Mouse (Mus musculus) hindbrain, embryonic 11.5 days (tissue): ENCODE data around the gene Chn2. TPM values are rescaled to one million over a fixed set of nuclear protein-coding genes. Genes with fewer than 3 reads are reported as not detected.
A peak's percentile ranks its signal among the peaks of the same experiment; 100 is the strongest.

ENCODE experiments used
- ATAC-seq: fragments of 200-750 bp; cut with Nextera tagmentation; 2 replicates; pipeline ENCODE4 v1.8.0; 2017; ENCODE audit warnings: mild to moderate bottlenecking, moderate TSS enrichment, moderate library complexity; ENCODE audit not compliant: low FRiP score
- DNase-seq: peaks from one replicate; pipeline ENCODE4 v3.0.0-alpha.2; 2015; ENCODE audit warnings: low spot score
- H3K27ac ChIP-seq: fragments of 300-500 bp; sonication (generic); 2 replicates; pipeline ENCODE4 v1.5.1; 2014; ENCODE audit warnings: mild to moderate bottlenecking, low read depth, low read length
- H3K27me3 ChIP-seq: fragments of 300-500 bp; sonication (generic); 2 replicates; pipeline ENCODE4 v1.6.1; 2014; ENCODE audit warnings: mild to moderate bottlenecking, low read length, moderate library complexity, mixed read lengths; ENCODE audit not compliant: control insufficient read depth, insufficient read depth
- H3K36me3 ChIP-seq: fragments of 300-500 bp; sonication (generic); 2 replicates; pipeline ENCODE4 v1.6.1; 2014; ENCODE audit warnings: mild to moderate bottlenecking, low read length, moderate library complexity, mixed read lengths; ENCODE audit not compliant: control insufficient read depth, insufficient read depth
- H3K4me1 ChIP-seq: fragments of 300-500 bp; sonication (generic); replicated peaks from 2 replicates; pipeline ENCODE4 v1.6.1; 2014; ENCODE audit warnings: low read length, mixed read lengths; ENCODE audit not compliant: control insufficient read depth, insufficient read depth
- H3K4me2 ChIP-seq: fragments of 300-500 bp; sonication (generic); replicated peaks from 2 replicates; pipeline ENCODE4 v1.6.1; 2014; ENCODE audit warnings: mild to moderate bottlenecking, low read depth, low read length
- H3K4me3 ChIP-seq: fragments of 300-500 bp; sonication (generic); 2 replicates; pipeline ENCODE4 v1.5.1; 2014; ENCODE audit warnings: low read depth, low read length
- H3K9ac ChIP-seq: fragments of 300-500 bp; sonication (generic); 2 replicates; pipeline ENCODE4 v1.6.1; 2014; ENCODE audit warnings: low read depth, low read length
- H3K9me3 ChIP-seq: fragments of 300-500 bp; sonication (generic); 2 replicates; pipeline ENCODE4 v1.6.1; 2016; ENCODE audit warnings: low read length; ENCODE audit not compliant: control insufficient read depth
- WGBS: fragments of 180-500 bp; shearing (Covaris S2); extraction: QIAGEN DNeasy Blood & Tissue Kit; methylation state at CpG from one replicate; pipeline ENCODE4 v1.1.7; 2014; 5-methylcytosine and 5-hydroxymethylcytosine counted together
- polyA plus RNA-seq: library from polyadenylated mRNA; unstranded; fragments of >200 nt; fragmentation: Nextera tagmentation; extraction: Ambion mirVana; gene quantifications from 2 replicates; pipeline ENCODE4 v1.2.1, GENCODE M21; 2014

Chn2 gene
- polyA plus RNA-seq = 14.4 and 19.6 TPM in 2 replicates

DNA sequence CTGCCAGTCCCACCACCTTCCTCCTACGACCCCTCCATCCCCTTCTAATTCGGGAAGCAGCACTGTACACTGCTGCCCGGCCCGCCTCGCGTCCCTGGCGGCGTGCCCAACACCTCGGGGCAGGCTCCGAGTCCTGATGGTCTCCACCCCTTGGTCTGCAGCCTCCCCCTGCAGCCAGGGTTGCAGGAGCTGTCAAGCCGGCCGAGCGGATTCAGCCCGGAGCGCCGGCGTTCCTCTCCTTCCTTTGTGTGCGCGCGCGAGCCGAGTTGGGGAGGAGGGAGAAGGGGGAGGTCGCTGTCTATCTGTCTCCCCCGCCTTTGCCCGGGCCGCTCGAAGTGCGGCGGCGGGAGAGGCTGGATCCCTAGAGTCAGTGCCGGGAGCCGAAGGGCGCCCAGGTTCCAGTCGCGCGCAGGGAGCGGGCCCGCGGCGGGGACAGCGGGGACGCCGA lies at the start of gene Chn2:
Gene Chn2, plus strand, starts transcription at position 198 of the 448 bp plus-strand sequence.
- H3K4me3 ChIP-seq = peak within 1 kb of the TSS; percentile 63
- ATAC-seq (peak; percentile 82), DNase-seq (no peak)
- no peaks in the 10 kb centered on the region for H3K36me3 ChIP-seq
- 0% methylated on average over 26 of the region's 43 CpGs for WGBS
- no peaks in the 10 kb centered on the region for H3K9me3 ChIP-seq
- peak within 1 kb of the TSS; percentile 87 for H3K9ac ChIP-seq
- H3K27me3 ChIP-seq = peaks cover 10% of the 10 kb centered on the region
- peak within 1 kb of the TSS; percentile 92 for H3K4me2 ChIP-seq
- peak within 1 kb of the TSS; percentile 93 for H3K27ac ChIP-seq
- H3K4me1 ChIP-seq = 0 out of 2 replicates have a peak, but pooled peaks cover 3% of the 10 kb centered on the region

DNA sequence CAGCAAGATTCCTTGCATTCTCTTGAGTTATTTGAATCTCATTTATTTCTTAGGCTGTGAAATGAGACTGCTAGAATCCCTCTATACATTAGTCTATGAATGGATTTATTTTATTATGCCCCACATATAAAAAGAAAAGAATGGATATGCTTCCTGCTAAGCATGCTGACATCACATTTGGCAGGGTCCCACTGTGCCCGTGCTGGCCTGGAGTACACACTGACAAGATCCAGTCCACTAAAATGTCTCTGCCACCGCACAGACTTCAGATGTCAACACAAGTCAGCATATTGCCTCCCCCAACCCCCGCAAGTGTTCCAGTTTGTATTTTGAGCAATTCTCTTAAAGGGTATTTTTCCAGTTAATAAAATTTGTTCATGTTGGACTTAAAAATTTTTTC lies 47.0 kb upstream of the Chn2 start:
- 87% methylated on average over 3 of the region's 3 CpGs for whole genome bisulfite sequencing
- ATAC-seq (no peak), DNase-seq (no peak)
- Histone ChIP-seq H3K9me3 (no peaks in the 10 kb centered on the region), H3K27me3 (no peaks in the 10 kb centered on the region), H3K4me2 (no peak overlapping the region), H3K36me3 (no peaks in the 10 kb centered on the region), H3K4me3 (no peak overlapping the region), H3K27ac (no peak overlapping the region), H3K4me1 (no peaks in the 10 kb centered on the region), H3K9ac (no peak overlapping the region)

DNA sequence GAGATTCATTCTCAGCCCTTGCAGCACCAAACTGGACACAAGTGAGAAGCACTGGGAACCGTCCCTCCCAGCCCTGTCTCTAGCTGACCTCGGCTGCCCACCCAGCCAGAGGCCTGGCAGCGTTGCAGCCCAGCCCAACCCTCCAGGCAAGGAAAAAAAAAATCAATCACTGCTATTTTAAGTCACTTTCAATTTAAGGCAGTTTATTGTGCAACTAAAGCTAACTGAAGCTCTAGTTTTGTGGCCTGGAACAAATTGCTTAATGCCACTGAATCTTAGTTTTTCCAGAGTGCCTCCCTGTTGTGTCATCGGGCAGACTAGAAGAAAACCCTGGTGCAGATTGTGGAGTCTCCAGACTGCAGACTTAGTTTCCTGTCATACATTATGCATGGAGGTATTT lies 43.8 kb upstream of the Chn2 start:
- H3K9me3 ChIP-seq = no peaks in the 10 kb centered on the region
- H3K9ac ChIP-seq = no peak overlapping the region
- ATAC-seq (no peak), DNase-seq (no peak)
- no peak overlapping the region for H3K27ac ChIP-seq
- H3K4me2 ChIP-seq = no peak overlapping the region
- no peaks in the 10 kb centered on the region for H3K4me1 ChIP-seq
- no peaks in the 10 kb centered on the region for H3K27me3 ChIP-seq
- H3K4me3 ChIP-seq = no peak overlapping the region
- WGBS = 73% methylated on average over 4 of the region's 4 CpGs
- no peaks in the 10 kb centered on the region for H3K36me3 ChIP-seq

- H3K4me3 ChIP-seq = no peak overlapping the region
- no peaks in the 10 kb centered on the region for H3K9me3 ChIP-seq
- WGBS = 95% methylated on average over 3 of the region's 3 CpGs
- no peak for ATAC-seq
- no peak for DNase-seq
- H3K9ac ChIP-seq = no peak overlapping the region
- no peaks in the 10 kb centered on the region for H3K36me3 ChIP-seq
- no peak overlapping the region for H3K4me2 ChIP-seq
- no peaks in the 10 kb centered on the region for H3K27me3 ChIP-seq
- no peak overlapping the region for H3K27ac ChIP-seq
- no peaks in the 10 kb centered on the region for H3K4me1 ChIP-seq
Observed at GRCm38 (mm10) chr6:53996226-53996955, 43.0 kb upstream of the Chn2 start.

DNA sequence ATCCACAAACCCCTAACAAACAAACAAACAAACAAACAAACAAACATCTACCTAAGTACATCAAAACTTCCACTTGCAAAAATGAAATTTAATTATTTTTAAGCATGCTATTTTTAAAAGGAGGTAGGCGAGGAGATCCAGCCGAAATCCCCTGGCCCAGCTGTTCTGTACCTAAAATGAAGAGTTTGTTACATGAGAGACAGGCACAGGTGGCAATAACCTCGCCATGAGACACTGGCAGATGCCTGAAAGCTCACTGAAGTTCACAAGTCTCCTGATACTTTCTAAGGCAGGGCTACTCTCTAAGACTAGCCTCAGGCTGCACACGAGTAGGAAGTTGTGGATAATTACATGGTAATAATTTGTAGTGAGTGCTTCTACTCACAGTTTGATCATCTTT lies 34.1 kb upstream of the Chn2 start:
- WGBS = 82% methylated on average over 4 of the region's 4 CpGs

GRCm38 (mm10) chr6:54008448-54009120 lies 30.8 kb upstream of the Chn2 start:
- DNase-seq (no peak), ATAC-seq (no peak)
- Histone ChIP-seq H3K27ac (no peak overlapping the region), H3K4me1 (no peaks in the 10 kb centered on the region), H3K27me3 (no peaks in the 10 kb centered on the region), H3K9me3 (no peaks in the 10 kb centered on the region), H3K9ac (no peak overlapping the region), H3K36me3 (no peaks in the 10 kb centered on the region), H3K4me3 (no peak overlapping the region), H3K4me2 (no peak overlapping the region)
- WGBS = 67% methylated on average over 16 of the region's 16 CpGs

More for the DNA sequence above, 34.1 kb upstream of the Chn2 start:
- H3K9ac ChIP-seq = no peak overlapping the region
- H3K27ac ChIP-seq = no peak overlapping the region
- no peaks in the 10 kb centered on the region for H3K4me1 ChIP-seq
- DNase-seq = no peak
- no peaks in the 10 kb centered on the region for H3K9me3 ChIP-seq
- H3K4me2 ChIP-seq = no peak overlapping the region
- no peak overlapping the region for H3K4me3 ChIP-seq
- H3K36me3 ChIP-seq = no peaks in the 10 kb centered on the region
- no peaks in the 10 kb centered on the region for H3K27me3 ChIP-seq
- no peak for ATAC-seq

DNA sequence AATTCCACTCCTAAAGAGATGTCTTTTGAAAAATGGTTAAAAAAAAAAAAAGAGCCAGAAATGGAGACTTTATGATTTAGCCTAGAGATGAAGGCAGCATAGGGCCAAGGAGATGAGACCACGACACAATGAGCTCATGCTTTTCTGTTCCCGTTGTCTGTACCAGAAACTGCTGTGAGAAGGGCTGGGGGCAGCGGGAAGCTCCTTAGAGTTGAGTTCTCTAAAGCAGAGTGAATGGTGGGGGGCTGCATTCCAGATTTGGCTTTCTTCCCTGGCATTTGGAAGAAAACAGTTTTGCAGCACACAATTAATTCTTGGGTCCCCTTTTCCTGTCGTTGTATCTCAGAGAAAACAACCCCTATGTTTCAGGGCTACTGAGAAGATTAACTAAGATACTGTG lies 30.1 kb upstream of the Chn2 start:
- no peak for ATAC-seq
- H3K36me3 ChIP-seq = no peaks in the 10 kb centered on the region
- H3K27me3 ChIP-seq = no peaks in the 10 kb centered on the region
- WGBS = 54% methylated on average over 4 of the region's 4 CpGs
- H3K4me3 ChIP-seq = no peak overlapping the region
- no peak overlapping the region for H3K4me2 ChIP-seq
- H3K9ac ChIP-seq = no peak overlapping the region
- DNase-seq = no peak
- H3K9me3 ChIP-seq = no peaks in the 10 kb centered on the region
- H3K27ac ChIP-seq = no peak overlapping the region
- H3K4me1 ChIP-seq = no peaks in the 10 kb centered on the region

GRCm38 (mm10) chr6:54010362-54010761 lies 29.0 kb upstream of the Chn2 start:
- Histone ChIP-seq H3K4me2 (no peak overlapping the region), H3K9ac (no peak overlapping the region), H3K4me3 (no peak overlapping the region), H3K27ac (no peak overlapping the region), H3K36me3 (no peaks in the 10 kb centered on the region), H3K27me3 (no peaks in the 10 kb centered on the region), H3K4me1 (no peaks in the 10 kb centered on the region), H3K9me3 (no peaks in the 10 kb centered on the region)
- DNase-seq (no peak), ATAC-seq (no peak)
- WGBS = 72% methylated on average over 9 of the region's 9 CpGs

GRCm38 (mm10) chr6:54012163-54012562 lies 27.2 kb upstream of the Chn2 start:
- ATAC-seq = no peak
- Histone ChIP-seq H3K4me1 (no peaks in the 10 kb centered on the region), H3K4me3 (no peak overlapping the region), H3K4me2 (no peak overlapping the region), H3K27ac (no peak overlapping the region), H3K9me3 (no peaks in the 10 kb centered on the region), H3K27me3 (no peaks in the 10 kb centered on the region), H3K36me3 (no peaks in the 10 kb centered on the region), H3K9ac (no peak overlapping the region)
- DNase-seq = no peak
- 96% methylated on average over 1 of the region's 1 CpGs for WGBS
